Mouse (Mus musculus) right cerebral cortex, postnatal 25 days (tissue): ENCODE data around the gene Cep41.

Experiments used
- DNase-seq: peaks from one replicate; pipeline ENCODE4 v3.0.0; 2022

The Cep41 gene

GRCm38 (mm10) chr6:30693350-30693991 is at the start of gene Cep41:
TSS of gene Cep41 (minus strand) at chr6:30693749.
- peak; percentile 98 for DNase-seq

GRCm38 (mm10) chr6:30739177-30739747 is 45.7 kb upstream of the Cep41 start:
- peak; percentile 24 for DNase-seq

- DNase-seq = peak; percentile 18
These were observed 45.0 kb upstream of the Cep41 start for GRCm38 (mm10) chr6:30738464-30739006.

DNA sequence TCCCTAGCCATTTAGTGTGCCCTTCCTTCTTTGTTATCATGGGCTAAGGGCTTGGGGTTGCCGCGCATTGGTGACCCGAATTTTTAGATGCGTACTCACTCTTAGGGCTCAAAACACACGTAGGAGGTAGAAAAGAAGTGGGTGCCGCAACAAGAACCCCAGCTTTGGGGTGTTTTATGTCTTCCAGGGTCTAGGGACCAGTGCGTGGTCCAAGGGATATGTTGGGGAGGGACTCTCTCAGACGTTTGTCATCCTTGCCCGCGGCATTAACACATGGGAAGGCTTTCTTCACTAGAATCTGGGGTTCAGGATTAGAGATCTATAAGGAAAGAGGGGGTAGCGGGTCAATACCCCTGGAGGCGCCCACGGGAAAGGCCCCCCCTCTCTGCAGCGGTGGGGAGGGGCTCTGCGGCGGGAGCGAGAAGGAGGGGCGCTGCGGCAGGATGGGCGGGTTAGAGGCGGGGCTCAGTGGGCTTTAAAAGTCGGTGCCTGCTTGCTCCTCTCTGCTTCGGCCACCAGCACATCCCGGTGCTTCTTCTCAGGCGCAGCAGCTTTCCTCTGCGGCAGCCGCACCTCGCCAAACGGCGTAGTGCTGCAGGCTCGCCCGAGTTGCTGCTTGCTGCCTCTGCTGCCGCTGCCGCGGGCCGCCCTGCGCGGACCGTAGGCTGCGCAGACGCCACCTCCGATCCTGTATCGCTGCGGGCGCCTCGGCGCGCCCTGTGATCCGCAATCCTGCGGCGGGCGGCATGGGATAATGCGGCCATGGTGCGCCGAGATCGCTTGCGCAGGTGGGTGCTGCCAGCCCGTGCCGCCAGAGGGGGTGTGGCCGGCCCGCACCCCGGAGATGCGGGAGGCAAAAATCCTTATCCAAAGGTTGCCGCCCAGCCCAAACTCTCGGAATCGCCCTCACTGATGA is 44.3 kb upstream of the Cep41 start:
- DNase-seq = peak; percentile 81

GRCm38 (mm10) chr6:30736864-30737547 is 43.5 kb upstream of the Cep41 start:
- DNase-seq = peak; percentile 73

- DNase-seq = no peak
These were observed 42.8 kb upstream of the Cep41 start for GRCm38 (mm10) chr6:30736372-30736762.

- DNase-seq = no peak
These were observed 42.3 kb upstream of the Cep41 start for GRCm38 (mm10) chr6:30735728-30736371.

GRCm38 (mm10) chr6:30734988-30735727 is 41.6 kb upstream of the Cep41 start:
- DNase-seq = no peak

- DNase-seq = no peak
These were observed 40.9 kb upstream of the Cep41 start for GRCm38 (mm10) chr6:30734465-30734864.

DNA sequence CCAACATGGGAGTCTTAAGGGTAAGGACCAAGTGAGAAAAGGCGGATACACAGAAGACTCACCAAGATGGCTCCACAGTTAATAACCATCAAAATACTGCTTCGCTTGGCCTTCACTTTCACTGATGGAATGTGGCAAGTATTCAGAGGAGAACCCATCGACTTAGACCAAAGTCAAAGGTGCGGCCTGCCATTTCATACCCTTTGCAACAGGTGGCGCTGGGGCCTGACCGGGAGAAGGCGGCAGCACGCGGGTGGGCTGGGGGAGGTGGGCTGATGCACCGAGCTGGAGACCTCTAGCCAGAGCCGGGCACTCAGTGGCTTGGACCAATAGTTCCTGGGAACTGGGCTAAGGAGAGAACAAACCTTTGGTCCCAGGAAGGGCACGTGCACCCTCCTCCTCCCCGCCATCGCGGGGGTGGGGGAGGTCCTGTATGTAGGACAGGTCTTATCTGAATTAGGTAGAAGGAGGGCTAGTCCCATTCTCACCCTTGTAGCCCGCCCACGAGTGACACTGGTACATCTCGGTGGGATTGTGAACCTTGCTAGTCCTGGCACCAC is 39.1 kb upstream of the Cep41 start:
- DNase-seq = no peak

DNA sequence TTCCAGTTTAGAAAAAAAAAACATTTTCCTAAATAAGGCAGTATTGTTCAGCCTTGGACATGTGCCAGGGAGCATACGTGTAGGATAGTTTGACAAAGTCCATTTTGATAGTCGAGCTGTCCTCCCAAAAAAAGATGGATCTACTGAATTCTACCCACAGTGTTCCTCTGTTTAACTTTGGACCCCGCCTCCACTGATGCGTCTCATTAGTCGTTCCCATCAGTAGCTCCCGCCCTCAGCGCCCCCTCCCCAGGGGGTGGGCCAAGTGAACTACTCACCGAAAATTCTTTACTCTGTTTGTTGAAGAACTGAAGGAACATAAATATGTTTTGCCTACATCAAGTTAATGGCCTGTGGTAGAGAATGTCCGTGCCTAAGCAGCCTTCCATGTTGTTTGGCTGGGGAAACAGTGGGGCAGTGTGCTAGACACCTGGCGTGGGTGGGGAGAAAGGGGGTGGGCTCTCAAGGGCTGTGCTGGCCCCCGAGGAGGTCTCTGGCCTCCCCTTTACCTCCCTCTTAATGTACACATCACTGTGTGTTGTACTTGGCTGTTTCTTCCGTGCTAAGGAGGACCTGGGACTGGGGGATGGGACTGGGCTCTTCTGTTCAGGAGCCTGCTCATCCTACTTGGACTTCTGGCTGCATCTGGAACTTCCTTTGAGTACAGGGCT is 36.9 kb upstream of the Cep41 start:
- DNase-seq = no peak

GRCm38 (mm10) chr6:30723331-30723730 is 29.8 kb upstream of the Cep41 start, which contains the start of gene Mest:
TSS of gene Mest (plus strand) at chr6:30723547.
- DNase-seq = no peak

DNA sequence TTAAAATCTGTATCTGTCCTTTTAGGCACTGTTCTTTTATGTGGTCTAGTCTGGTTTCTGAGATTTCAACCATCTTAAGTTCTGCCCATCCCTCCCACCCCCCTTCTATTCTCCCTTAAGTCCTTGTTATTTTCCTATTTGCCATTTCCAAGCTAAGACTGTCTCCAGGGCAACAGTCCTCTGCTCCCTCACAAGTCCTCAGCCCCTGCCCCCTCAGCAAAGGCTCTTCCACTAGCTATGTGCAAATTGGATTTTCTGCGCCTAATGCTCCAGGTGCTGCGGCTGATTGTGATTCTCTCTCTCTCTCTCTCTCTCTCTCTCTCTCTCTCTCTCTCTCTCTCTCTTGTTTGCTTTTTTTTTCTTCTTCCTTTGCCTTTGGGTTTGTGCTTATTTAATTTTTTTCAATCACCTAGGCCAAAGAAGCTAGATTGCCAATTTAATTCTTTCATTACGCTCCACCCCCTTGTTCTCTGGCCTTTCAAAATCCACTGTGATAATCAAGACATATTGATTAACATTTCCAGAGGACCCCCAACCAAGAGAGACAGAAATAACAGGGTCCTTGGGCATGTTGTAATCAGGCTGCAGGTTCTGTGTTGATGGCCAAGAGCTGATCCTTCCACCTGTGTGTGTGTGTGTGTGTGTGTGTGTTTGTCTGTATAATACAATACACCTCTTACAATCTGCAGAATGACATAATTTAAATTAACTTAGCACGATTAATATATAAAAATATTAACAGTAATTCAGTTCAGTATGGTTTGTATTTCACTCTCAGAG is 29.0 kb upstream of the Cep41 start:
- DNase-seq = no peak

- no peak for DNase-seq
These were observed 23.2 kb upstream of the Cep41 start for GRCm38 (mm10) chr6:30716796-30717195.

DNA sequence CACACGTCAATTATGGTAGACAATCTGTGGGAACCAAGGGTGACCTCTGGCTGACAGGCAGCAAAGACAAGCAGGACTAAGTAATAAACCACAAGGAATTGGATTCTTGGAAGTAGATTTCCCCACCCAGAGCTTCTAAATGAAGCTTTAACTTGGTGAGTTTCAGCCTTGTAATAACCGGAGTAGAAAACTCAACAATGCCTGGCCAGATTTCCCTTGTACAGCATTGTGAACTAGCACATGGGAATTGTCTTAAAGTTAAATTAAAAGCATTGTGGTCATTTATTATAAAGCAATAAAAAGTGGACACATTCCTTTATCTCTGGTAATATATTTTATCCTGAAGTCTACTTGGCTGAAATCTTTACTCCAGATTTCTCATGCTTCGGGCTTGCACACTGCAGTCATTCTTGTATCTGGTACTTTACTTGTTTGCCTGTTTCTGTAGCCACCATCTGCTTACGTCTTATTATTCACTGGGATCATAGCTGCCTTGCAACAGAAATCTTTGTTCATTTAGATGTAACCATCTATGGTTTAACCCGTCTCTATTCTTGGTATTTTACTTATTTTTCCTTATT is 21.4 kb upstream of the Cep41 start:
- no peak for DNase-seq

- no peak for DNase-seq
These were observed 20.3 kb upstream of the Cep41 start for GRCm38 (mm10) chr6:30713896-30714295.

- no peak for DNase-seq
These were observed 19.9 kb upstream of the Cep41 start for GRCm38 (mm10) chr6:30713455-30713854.

GRCm38 (mm10) chr6:30712484-30712883 is 18.9 kb upstream of the Cep41 start:
- DNase-seq = no peak

DNA sequence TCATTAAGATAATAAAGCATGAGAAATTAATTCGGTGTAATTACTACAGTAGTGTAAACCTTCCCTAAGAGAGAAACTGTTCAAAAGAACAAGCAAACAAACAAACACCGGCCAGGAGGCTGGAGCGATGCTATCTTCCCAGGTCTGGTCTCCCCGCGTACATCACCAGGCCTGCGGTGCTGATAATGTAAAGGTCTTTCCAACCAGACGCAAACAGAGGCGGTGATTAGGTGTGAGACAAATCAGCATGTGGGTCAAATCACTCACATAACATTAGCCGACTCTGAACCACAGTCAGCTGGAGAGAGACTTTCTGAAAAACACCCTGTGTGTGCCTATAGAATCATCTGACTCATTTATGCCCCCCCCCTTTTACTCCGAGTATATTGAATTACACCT is 17.8 kb upstream of the Cep41 start:
- no peak for DNase-seq
